Mouse (Mus musculus) embryo, embryonic 10 days (tissue): ENCODE results near the gene Olfr325.

Source experiments
- DNase-seq: peaks from one replicate; pipeline ENCODE4 v3.0.0-alpha.2; 2015; ENCODE audit warnings: low spot score

Gene Olfr325

DNA sequence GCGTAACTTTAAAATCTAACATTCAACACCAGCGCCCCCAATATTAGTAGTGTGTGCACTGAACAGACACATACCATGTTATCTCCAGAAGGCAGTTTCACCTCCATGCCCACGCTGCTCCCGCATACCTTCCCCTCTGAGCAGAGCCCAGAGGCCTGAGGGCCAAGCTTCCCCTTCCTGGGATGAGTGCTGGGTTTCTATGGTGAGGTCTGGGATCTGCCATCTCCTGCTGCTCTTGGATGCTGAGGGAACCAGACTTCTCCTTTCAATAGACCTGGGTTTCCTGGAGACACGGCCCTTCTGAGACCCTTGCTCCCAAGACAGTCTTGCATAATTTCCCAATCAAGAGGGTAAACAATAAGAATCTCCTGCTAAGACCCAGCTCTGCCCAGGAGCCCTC lies 52.9 kb downstream of the Olfr325 start, which contains the start of gene Olfr323:
TSS of gene Olfr323 (minus strand) at position 101 of the 400 bp plus-strand sequence.
- no peak for DNase-seq
